Mouse (Mus musculus) lung, postnatal 0 days (tissue): ENCODE measurements around the gene Gm37240.

Experiments
- CTCF ChIP-seq: IDR thresholded peaks from 2 replicates; pipeline ENCODE4 v1.5.1; 2016; ENCODE audit warnings: antibody characterized with exemption, mild to moderate bottlenecking
- EP300 ChIP-seq: IDR thresholded peaks from 2 replicates; pipeline ENCODE4 v1.6.1; 2016; ENCODE audit warnings: antibody characterized with exemption, mild to moderate bottlenecking, control low read depth

DNA sequence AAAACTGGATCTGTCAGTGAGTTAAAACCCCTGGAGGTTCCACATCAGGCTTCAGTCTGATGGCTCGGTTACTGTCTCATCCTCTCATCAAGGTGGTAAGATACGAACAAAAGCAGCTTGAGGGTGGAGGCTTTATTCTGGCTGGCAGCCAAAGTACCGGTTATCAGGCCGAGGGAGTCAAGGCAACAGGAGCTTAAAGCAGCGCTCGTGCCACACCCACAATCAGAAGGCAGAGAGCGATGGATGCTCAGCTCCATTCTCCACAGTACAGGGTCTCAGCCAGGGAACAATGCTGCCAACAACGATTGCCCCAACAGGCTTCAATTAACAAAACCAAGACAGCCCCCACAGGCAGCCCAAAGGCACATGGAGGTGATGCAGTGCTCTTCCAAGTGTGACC is 176.6 kb downstream of the Gm37240 start:
- TF ChIP-seq CTCF (no peak), EP300 (no peak)
